Mouse (Mus musculus): ENCODE measurements around the gene Ms4a4b. TPM values are rescaled to one million over a fixed set of nuclear protein-coding genes. Genes with fewer than 3 reads are reported as not detected.
"Not testable (repeated sequence)": the region's sequence is repeated elsewhere in the genome, so short reads cannot be mapped to it uniquely, and the experiment has no call there.

Gene Ms4a4b
- total RNA-seq, 2 experiments from 2014 or later = not detected

GRCm38 (mm10) chr19:11466471-11466870 is 23.1 kb downstream of the Ms4a4b start:
- Histone ChIP-seq H3K27ac (no peak overlapping the region), H3K4me3 (no peak overlapping the region)
- no peak for DNase-seq
- intact Hi-C loops (cut with DNase I) = no loop called here
- no peak for TF ChIP-seq CTCF (IDR thresholded peaks at IDR 0.05)

- peak; percentile 24 for DNase-seq
- intact Hi-C loops (cut with DNase I) = not testable (repeated sequence)
Observed at GRCm38 (mm10) chr19:11468361-11468760, 25.0 kb downstream of the Ms4a4b start.

GRCm38 (mm10) chr19:11469215-11469614 is 25.9 kb downstream of the Ms4a4b start, which contains the start of gene Ms4a6c:
Gene Ms4a6c (plus strand): TSS chr19:11469366.
- intact Hi-C loops (cut with DNase I); DNase-seq: not testable (repeated sequence)
- Histone ChIP-seq H3K4me3 (peak within 1 kb of the TSS; percentile 31), H3K27ac (peak within 1 kb of the TSS; percentile 31; the same call in 1 of the 2 replicates)

More at GRCm38 (mm10) chr19:11468361-11468760, 25.0 kb downstream of the Ms4a4b start:
- not testable (repeated sequence) for H3K4me3 ChIP-seq, H3K27ac ChIP-seq

GRCm38 (mm10) chr19:11479714-11480113 is 36.4 kb downstream of the Ms4a4b start:
- intact Hi-C loops (cut with DNase I) = no loop called here

GRCm38 (mm10) chr19:11482684-11483083 is 39.3 kb downstream of the Ms4a4b start:
- intact Hi-C loops (cut with DNase I) = no loop called here
- Histone ChIP-seq H3K4me3 (no peak overlapping the region), H3K27ac (no peak overlapping the region)
- DNase-seq = no peak
- no peak for TF ChIP-seq CTCF (IDR thresholded peaks at IDR 0.05)

More at GRCm38 (mm10) chr19:11479714-11480113, 36.4 kb downstream of the Ms4a4b start:
- no peak for DNase-seq
- Histone ChIP-seq H3K4me3 (no peak overlapping the region), H3K27ac (no peak overlapping the region)
- TF ChIP-seq CTCF (IDR thresholded peaks at IDR 0.05) = no peak

- intact Hi-C loops (cut with DNase I) = no loop called here
Observed at GRCm38 (mm10) chr19:11483941-11484340, 40.6 kb downstream of the Ms4a4b start.

GRCm38 (mm10) chr19:11484388-11484787 is 41.0 kb downstream of the Ms4a4b start:
- H3K4me3 ChIP-seq = no peak overlapping the region
- TF ChIP-seq CTCF (IDR thresholded peaks at IDR 0.05) = no peak
- H3K27ac ChIP-seq = no peak overlapping the region
- no peak for DNase-seq
- intact Hi-C loops (cut with DNase I) = no loop called here

More at GRCm38 (mm10) chr19:11483941-11484340, 40.6 kb downstream of the Ms4a4b start:
- Histone ChIP-seq H3K4me3 (no peak overlapping the region), H3K27ac (no peak overlapping the region)
- DNase-seq = no peak
- no peak for TF ChIP-seq CTCF (IDR thresholded peaks at IDR 0.05)

- no peak for DNase-seq
- intact Hi-C loops (cut with DNase I) = no loop called here
- no peak overlapping the region for H3K27ac ChIP-seq
- no peak for TF ChIP-seq CTCF (IDR thresholded peaks at IDR 0.05)
- H3K4me3 ChIP-seq = no peak overlapping the region
Observed at GRCm38 (mm10) chr19:11485266-11485665, 41.9 kb downstream of the Ms4a4b start.

GRCm38 (mm10) chr19:11485746-11486145 is 42.4 kb downstream of the Ms4a4b start, which contains the start of gene Gm8369:
Gene Gm8369 (plus strand): TSS chr19:11485938.
- no peak for DNase-seq
- intact Hi-C loops (cut with DNase I) = no loop called here
- Histone ChIP-seq H3K27ac (no peak within 1 kb of the TSS), H3K4me3 (no peak within 1 kb of the TSS)
- no peak for TF ChIP-seq CTCF (IDR thresholded peaks at IDR 0.05)

GRCm38 (mm10) chr19:11486599-11486998 is 43.2 kb downstream of the Ms4a4b start:
- TF ChIP-seq CTCF (IDR thresholded peaks at IDR 0.05) = no peak
- intact Hi-C loops (cut with DNase I) = no loop called here
- no peak overlapping the region for H3K27ac ChIP-seq
- H3K4me3 ChIP-seq = no peak overlapping the region
- DNase-seq = no peak

GRCm38 (mm10) chr19:11491406-11492189 is 48.2 kb downstream of the Ms4a4b start:
- no peak overlapping the region for H3K27ac ChIP-seq
- DNase-seq = no peak
- no peak overlapping the region for H3K4me3 ChIP-seq
- intact Hi-C loops (cut with DNase I) = no loop called here
- no peak for TF ChIP-seq CTCF (IDR thresholded peaks at IDR 0.05)

- intact Hi-C loops (cut with DNase I) = no loop called here
- no peak overlapping the region for H3K4me3 ChIP-seq
- no peak for DNase-seq
- no peak overlapping the region for H3K27ac ChIP-seq
- no peak for TF ChIP-seq CTCF (IDR thresholded peaks at IDR 0.05)
Observed at GRCm38 (mm10) chr19:11492671-11493070, 49.3 kb downstream of the Ms4a4b start.

GRCm38 (mm10) chr19:11494519-11494918 is 51.2 kb downstream of the Ms4a4b start:
- DNase-seq = no peak
- TF ChIP-seq CTCF (IDR thresholded peaks at IDR 0.05) = no peak
- intact Hi-C loops (cut with DNase I) = no loop called here
- Histone ChIP-seq H3K4me3 (no peak overlapping the region), H3K27ac (no peak overlapping the region)

GRCm38 (mm10) chr19:11496361-11496760 is 53.0 kb downstream of the Ms4a4b start:
- intact Hi-C loops (cut with DNase I) = no loop called here
- no peak for TF ChIP-seq CTCF (IDR thresholded peaks at IDR 0.05)
- no peak overlapping the region for H3K4me3 ChIP-seq
- H3K27ac ChIP-seq = no peak overlapping the region
- DNase-seq = no peak

- H3K27ac ChIP-seq; H3K4me3 ChIP-seq; intact Hi-C loops (cut with DNase I); DNase-seq: not testable (repeated sequence)
Observed at GRCm38 (mm10) chr19:11497300-11497699, 53.9 kb downstream of the Ms4a4b start.

Data from gastrocnemius, adult 2 months (tissue).